Mouse (Mus musculus) cerebellum, adult 2 months (tissue): ENCODE results near the gene Aurka. TPM values are rescaled to one million over a fixed set of nuclear protein-coding genes. Genes with fewer than 3 reads are reported as not detected.

Experiments used
- DNase-seq, 2 experiments: peaks; one replicate each; pipeline ENCODE4 v3.0.0; 2021
- H3K27ac ChIP-seq: fragments of 200-500 bp; 2 replicates; pipeline ENCODE4 v1.5.1; 2012; ENCODE audit warnings: low read length, control low read depth, inconsistent platforms; ENCODE audit not compliant: insufficient read depth
- H3K27me3 ChIP-seq: fragments of 200-500 bp; 2 replicates; pipeline ENCODE4 v1.6.1; 2012; ENCODE audit warnings: inconsistent platforms, mild to moderate bottlenecking, low read length, moderate library complexity; ENCODE audit not compliant: control insufficient read depth, insufficient read depth
- H3K4me1 ChIP-seq: fragments of 200-500 bp; 2 replicates; pipeline ENCODE4 v1.6.1; 2011; ENCODE audit warnings: low read length; ENCODE audit not compliant: control insufficient read depth, insufficient read depth
- H3K4me3 ChIP-seq: fragments of 200-500 bp; replicated peaks from 2 replicates; pipeline ENCODE3; 2011; ENCODE audit warnings: mild to moderate bottlenecking, low read depth, low read length, control low read depth; ENCODE audit not compliant: insufficient read depth
- CTCF ChIP-seq: fragments of 200-500 bp; IDR thresholded peaks from 2 replicates; pipeline ENCODE4 v1.5.1; 2011; ENCODE audit warnings: low read depth, mild to moderate bottlenecking, control low read depth, low read length, moderate library complexity, borderline replicate concordance; ENCODE audit not compliant: insufficient read depth
- POLR2A ChIP-seq: fragments of 200-500 bp; IDR thresholded peaks from 2 replicates; pipeline ENCODE4 v1.6.1; 2011; ENCODE audit warnings: low read length, control low read depth, borderline replicate concordance; ENCODE audit not compliant: insufficient read depth
- WGBS: fragments of 180-500 bp; shearing (Covaris S2); methylation state at CpG from one replicate; pipeline ENCODE4 v1.1.7; 2018; 5-methylcytosine and 5-hydroxymethylcytosine counted together
- polyA plus RNA-seq: library from polyadenylated mRNA; depleted of rRNA; stranded (reverse); fragments of >200 nt; gene quantifications from 2 replicates; pipeline ENCODE4 v1.2.3, GENCODE M21; 2012

Gene Aurka
- polyA plus RNA-seq, 1 experiment = 2.2 TPM

DNA sequence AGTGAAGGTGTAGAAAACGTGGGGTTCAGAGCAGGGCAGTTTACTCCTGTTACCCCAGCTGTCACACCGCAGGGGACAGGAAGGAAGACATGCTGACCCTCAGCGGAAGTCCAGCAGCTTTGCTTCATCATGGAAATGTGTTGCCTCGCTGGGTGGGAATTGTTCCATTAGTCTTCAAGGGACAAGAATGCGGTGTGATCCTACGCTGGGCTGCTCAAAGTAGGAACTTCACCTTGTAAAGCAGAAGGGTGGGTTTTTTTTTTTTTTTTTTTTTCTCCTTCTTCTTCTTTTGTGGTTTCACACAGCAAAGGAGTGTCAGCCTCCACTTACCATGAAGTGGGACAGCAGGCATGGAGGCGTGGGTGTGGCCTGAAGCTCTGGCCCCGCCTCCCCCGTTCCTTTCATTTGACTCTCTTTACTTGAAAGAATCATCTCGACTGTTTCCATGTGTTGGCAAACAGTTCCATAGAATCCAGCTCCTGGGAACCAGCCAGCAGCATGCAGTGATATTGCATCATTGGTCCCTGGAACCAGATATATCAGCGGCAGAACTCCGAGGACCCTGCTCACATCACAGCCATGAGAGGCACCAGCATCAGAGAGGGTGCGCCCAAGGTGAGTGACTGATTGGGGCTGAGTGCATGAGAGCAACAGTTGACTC is 23.2 kb upstream of the Aurka start, which contains the start of gene Cass4:
TSS of gene Cass4 (plus strand) at position 404 of the 661 bp plus-strand sequence.
- no peak within 1 kb of the TSS for H3K4me3 ChIP-seq
- no peaks in the 10 kb centered on the region for H3K27me3 ChIP-seq
- no peaks in the 10 kb centered on the region for H3K4me1 ChIP-seq
- WGBS = 23% methylated on average over 13 of the region's 13 CpGs
- H3K27ac ChIP-seq = no peak within 1 kb of the TSS
- TF ChIP-seq POLR2A = no peak
- no peak for TF ChIP-seq CTCF
- DNase-seq = no peak

DNA sequence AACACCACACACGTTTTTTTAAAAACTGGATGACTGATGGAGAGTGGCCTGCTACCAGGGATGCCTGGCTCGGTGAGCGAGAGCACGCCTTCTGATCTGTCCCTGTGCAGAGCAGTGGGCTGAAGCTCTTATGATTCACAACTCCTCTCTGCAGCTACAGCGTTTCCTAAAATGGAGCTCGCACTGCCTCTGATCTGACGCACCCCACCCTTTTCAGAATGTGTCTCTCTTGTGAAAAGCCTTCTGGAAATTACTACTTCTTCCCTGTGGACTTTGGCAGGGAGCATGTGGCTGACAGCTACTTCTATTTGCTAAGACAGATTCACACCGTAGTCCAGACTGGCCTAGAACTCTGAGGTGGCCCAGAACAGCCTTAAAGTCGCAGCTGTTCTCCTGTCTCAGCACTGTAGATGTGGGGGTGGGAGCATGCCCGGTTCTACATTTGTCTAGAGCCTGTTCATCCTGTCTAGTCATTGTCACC is 21.7 kb upstream of the Aurka start:
- Histone ChIP-seq H3K27me3 (no peaks in the 10 kb centered on the region), H3K27ac (no peak overlapping the region), H3K4me1 (no peaks in the 10 kb centered on the region), H3K4me3 (no peak overlapping the region)
- TF ChIP-seq CTCF (no peak), POLR2A (no peak)
- 61% methylated on average over 10 of the region's 10 CpGs for WGBS
- DNase-seq = no peak

DNA sequence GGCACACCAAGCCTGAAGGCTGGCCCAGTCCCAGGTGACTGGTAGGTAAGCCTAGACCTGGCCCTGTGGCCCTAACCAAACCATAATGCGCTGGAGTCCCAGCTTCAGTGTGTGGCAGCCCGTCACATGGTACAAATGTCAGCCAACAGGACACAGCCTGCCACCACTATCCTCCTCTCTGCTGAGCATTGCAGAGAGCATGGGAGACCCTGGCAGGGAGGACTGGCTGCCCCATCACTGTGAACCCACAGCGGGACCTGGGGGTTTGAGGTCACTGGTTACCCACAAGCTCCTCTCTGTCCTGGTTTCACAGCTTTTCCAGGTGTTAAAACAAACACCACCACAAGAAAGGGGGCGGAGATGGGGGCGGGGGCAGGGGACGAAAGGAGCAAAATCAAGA is 20.0 kb upstream of the Aurka start:
- 46% methylated on average over 6 of the region's 6 CpGs for WGBS
- no peak for TF ChIP-seq CTCF
- TF ChIP-seq POLR2A = no peak
- no peak overlapping the region for H3K27ac ChIP-seq
- no peak for DNase-seq
- H3K27me3 ChIP-seq = no peaks in the 10 kb centered on the region
- no peak overlapping the region for H3K4me3 ChIP-seq
- H3K4me1 ChIP-seq = no peaks in the 10 kb centered on the region

DNA sequence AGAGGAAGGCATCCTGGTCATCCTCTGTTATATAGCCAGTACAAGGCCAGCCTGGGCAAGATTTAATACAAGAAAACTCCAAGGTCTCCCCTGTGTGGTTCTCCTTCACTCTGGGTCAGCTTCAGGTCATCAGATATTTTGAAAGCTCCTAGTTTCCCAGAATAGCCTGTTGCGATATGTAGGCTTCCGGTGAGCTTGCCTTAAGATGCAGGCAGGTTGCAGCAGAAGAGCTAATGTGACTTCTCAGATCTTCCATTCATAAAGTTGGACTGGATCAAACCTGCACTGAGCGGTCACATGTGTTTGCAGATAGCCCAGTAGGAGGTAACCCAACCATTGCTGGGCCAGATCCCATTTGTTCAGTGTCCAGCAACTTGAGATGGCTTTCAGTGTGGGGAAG is 14.4 kb upstream of the Aurka start:
- DNase-seq = no peak
- no peak overlapping the region for H3K27ac ChIP-seq
- TF ChIP-seq CTCF (no peak), POLR2A (no peak)
- no peaks in the 10 kb centered on the region for H3K27me3 ChIP-seq
- H3K4me3 ChIP-seq = no peak overlapping the region
- H3K4me1 ChIP-seq = no peaks in the 10 kb centered on the region
- 77% methylated on average over 3 of the region's 3 CpGs for WGBS

DNA sequence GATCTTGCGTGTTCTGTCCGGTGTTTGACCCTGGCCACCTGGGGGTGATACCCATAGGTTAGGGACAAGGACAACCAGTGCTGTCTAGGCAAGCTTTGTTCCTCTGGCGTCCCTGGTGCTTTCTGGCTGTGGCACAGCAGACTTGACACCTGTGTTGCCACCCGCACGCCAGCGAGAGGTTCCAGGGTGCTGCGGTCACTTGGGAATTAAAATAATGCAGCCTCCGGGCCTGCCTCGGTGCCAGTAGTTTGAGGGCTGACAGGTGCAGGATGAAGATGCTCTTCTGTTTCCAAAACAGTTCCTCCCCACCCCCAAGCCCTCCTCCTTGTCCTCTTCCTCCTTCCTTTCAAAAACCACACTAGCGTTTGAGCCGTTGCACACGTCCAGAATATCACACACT is 11.6 kb upstream of the Aurka start:
- no peaks in the 10 kb centered on the region for H3K27me3 ChIP-seq
- no peak for TF ChIP-seq POLR2A
- no peak for TF ChIP-seq CTCF
- WGBS = 74% methylated on average over 12 of the region's 12 CpGs
- DNase-seq = no peak
- H3K4me1 ChIP-seq = no peaks in the 10 kb centered on the region
- H3K27ac ChIP-seq = no peak overlapping the region
- no peak overlapping the region for H3K4me3 ChIP-seq

DNA sequence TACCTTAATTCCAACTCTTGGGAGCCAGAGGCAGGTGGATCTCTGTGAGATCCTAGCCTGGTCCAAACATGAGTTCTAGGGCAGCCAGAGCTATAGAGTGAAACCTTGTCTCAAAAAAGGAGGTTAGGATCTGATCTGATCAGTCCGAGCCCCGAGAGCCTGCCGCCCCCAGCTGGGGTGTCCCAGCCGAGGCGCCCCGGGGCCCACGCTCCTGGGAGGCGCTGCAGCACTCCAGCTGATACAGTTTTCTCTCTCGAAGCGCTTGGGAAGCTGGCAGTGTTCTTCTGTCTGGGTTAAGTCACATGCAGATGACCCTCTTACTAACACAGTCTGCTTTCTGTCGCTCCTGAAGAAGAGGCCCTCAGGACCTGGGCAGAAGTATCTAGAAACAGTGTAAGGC is 11.0 kb upstream of the Aurka start:
- Histone ChIP-seq H3K4me1 (no peaks in the 10 kb centered on the region), H3K27me3 (no peaks in the 10 kb centered on the region), H3K4me3 (no peak overlapping the region), H3K27ac (no peak overlapping the region)
- no peak for DNase-seq
- WGBS = 91% methylated on average over 11 of the region's 11 CpGs
- TF ChIP-seq POLR2A (no peak), CTCF (no peak)

DNA sequence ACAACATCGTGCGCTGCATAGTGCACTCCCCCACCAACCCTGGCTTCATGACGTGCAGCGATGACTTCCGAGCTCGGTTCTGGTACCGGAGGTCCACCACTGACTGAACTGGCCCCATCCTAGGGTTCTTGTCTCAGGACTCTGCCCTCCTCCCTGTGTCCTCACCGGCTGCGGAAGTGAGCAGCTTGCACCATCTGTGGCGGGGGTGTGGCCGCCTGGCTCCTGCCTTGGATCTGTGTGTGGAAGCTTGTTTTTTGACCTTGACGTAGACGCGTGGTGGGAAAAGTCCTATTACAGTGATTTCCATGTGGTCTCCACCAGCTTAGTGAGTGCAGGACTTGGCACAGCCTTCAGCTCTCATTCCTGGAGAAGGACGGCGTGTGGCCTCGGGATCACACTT is 10.2 kb upstream of the Aurka start:
- Histone ChIP-seq H3K27ac (no peak overlapping the region), H3K27me3 (no peaks in the 10 kb centered on the region), H3K4me1 (no peaks in the 10 kb centered on the region), H3K4me3 (no peak overlapping the region)
- no peak for DNase-seq
- no peak for TF ChIP-seq POLR2A
- TF ChIP-seq CTCF = no peak
- WGBS = 82% methylated on average over 17 of the region's 17 CpGs

DNA sequence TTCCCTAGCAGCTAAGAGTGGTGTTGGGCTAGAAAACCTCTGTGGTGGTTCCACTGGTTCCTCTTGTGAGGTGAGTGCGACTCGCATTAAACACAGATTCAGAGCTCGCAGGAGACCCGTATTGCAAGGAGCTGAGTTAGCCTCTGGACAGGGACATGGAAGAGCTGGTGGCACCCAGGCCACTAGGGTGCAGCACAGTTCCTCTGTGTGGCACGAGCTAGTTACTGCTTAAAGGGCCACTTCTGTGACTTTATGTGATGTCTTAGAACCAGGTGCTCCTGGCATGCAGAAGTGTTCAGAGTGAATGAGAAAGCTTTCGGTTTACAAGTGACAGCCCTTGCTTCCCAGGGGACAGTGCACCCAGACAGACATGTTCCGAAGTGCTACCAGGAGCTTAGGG is 8.0 kb upstream of the Aurka start:
- no peaks in the 10 kb centered on the region for H3K27me3 ChIP-seq
- WGBS = 65% methylated on average over 7 of the region's 7 CpGs
- DNase-seq = no peak
- no peak overlapping the region for H3K27ac ChIP-seq
- H3K4me1 ChIP-seq = no peaks in the 10 kb centered on the region
- TF ChIP-seq CTCF = peak; percentile 24; the same call in 1 of the 2 replicates
- no peak for TF ChIP-seq POLR2A
- H3K4me3 ChIP-seq = no peak overlapping the region
